Mouse (Mus musculus) layer of hippocampus, adult 9-10 months (tissue): ENCODE results near the gene Il1a.

ENCODE experiments used
- DNase-seq: peaks from one replicate; pipeline ENCODE4 v3.0.0; 2022; ENCODE audit warnings: low spot score

The Il1a gene

DNA sequence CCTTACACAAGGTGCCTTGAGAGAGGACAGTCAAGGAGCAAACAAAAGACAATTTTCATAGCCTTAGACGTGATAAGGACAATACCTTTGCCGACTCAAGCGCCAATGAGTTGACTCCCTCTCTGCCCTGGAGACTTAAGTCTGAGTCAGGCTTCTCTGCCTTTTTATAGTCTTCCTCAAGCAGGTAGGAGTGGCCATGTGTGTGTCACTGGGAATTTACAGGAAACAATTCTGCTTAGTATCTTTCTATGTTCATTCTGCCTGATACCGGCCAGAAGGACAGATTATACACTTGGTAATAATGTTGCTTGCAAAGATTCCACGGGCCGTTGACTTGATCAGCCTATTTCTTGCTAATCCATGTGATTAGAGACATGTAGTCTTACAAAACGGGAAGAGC, at the start of gene Il1a:
TSS of gene Il1a (minus strand) at position 137 of the 400 bp plus-strand sequence.
- no peak for DNase-seq

DNA sequence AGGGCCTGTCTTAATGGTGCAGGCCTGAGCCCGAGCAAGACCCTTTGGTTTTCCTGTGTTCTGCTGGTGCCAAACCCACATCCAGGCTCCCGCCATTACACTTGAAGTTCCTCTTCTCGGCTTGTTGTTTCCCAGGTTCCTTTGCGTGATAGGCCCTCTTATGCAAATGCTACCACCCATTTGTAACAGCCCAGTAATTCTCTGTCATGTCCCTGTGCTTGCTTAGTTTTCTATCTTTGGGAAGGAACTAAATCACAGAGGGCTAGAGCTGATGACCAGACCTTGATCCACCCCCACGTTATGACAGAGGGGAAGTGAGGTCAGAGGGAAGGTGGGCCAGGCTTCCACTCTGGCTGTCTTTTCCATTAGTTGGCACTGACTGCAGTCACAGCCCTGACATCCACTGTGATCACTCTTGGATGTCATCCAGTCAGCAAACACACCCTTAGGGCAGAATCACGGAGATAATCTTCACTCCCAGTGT, 28.4 kb upstream of the Il1a start:
- DNase-seq = no peak

DNA sequence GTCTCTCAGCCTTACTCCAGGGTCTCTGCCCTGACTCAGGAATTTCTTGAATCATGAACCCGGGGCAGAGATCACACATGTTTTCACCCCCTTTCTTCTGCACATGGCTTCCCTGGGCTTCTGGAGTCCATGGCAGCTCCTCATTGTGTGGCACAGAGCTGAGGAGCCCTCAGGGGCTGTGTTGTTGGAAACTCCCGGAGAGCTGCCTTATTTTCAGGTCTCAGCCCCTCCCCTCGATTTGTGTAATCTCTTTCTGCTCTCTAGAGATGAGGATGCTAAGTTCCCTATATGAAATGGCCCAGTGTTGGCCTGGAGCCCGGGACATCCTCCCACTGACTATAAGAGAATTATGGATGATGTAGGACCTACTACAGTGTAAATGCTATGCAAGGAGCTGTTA, 23.7 kb upstream of the Il1a start:
- no peak for DNase-seq

DNA sequence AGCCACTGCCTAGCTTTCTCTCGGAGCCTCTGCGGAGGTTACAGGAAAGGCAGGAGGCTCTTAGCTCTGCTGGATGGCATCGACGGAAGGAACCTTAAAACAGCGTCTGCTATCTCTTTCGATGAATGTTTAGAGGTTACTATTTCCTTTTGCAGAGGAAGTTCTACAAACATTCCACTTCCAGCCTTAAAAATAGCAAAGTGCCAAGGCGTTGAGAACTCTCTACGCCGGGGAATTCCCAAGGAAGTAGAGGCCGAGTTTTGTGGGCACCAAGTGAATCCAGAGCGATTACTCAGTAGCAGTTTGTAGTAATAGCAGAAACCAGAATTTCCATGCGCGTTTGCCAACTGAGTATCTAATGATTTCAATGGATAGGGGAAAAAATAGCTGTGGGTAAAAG, 20.8 kb upstream of the Il1a start:
- DNase-seq = no peak

DNA sequence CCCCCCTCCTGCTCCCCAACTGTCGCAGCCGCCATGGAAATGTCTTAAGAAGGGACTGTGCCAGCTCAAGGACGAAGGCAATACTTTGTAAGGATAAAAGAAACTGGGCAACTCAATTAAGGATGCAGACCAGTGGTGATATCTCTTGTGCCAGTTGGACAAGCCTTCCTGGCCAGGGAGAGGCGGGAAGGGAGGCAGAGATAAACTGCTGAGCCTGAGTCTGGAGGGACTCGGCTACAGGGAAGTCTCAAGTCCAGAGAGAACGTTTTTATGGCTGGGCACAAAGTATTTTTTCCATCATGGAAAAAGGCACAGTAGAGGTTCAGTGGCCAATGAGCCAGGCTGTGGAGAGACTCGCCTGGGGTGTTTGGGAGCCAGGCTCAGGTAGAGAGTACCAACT, 20.3 kb upstream of the Il1a start:
- no peak for DNase-seq

DNA sequence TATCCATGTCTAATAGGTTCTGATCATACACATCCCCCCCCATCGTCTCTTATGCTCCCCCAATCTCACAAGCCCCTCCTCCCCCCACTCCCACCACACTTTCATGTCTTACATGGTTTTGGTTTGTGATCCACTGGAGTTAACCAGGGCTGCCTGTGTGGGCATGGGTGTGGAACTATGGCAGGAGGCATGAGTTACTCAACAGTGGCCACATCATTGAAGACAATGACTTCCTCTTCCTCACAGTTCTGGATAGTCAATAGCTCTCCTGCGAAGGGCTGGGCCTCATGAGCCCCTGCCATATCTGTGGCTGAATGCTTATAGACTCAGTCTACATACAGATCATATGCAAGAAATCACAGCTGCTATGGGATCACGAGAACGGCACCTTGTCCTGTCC, 18.5 kb upstream of the Il1a start:
- no peak for DNase-seq

DNA sequence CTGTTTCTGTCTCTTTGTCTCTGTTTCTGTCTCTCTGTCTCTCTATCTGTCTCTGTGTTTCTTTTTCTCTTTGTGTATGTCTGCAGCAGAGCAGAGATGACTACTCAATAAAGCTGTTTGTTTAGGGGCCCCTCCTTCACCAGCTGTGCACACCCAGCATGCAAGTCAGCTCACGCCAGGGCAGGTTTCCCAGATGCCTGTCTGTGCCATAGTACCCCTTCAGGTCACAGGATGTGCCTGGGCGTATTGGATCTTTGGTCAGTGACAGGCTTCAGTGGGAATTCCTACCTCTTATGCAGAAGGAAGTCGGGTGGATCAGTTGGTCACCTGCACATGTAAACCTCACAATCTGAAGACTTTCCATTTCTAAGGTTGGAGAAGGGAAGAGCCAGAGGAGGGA, 14.4 kb upstream of the Il1a start:
- DNase-seq = no peak

DNA sequence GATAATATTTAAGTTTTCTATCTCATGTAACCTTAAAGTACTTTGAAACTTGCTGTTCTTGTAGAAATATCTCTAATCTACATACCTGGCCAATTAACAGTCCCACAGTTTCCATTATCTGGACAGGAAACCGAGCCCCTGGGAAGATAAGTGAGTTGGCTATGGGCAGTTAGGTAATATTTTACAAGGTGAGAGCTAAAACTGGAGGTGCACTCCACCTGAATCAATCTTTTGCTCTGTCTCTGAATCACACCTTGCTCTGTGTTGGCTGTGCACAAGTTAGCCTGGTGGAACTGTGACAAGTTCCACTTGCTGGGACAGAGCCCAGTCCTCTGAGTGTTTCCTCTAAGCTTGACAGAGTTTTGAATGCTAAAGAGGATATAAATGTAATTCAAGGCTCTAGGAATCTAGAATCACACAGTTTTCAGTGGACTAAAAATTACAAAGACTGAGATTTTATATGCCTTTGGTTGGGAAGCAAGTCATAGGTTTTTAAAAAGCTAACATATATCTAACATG, 12.4 kb upstream of the Il1a start:
- no peak for DNase-seq

DNA sequence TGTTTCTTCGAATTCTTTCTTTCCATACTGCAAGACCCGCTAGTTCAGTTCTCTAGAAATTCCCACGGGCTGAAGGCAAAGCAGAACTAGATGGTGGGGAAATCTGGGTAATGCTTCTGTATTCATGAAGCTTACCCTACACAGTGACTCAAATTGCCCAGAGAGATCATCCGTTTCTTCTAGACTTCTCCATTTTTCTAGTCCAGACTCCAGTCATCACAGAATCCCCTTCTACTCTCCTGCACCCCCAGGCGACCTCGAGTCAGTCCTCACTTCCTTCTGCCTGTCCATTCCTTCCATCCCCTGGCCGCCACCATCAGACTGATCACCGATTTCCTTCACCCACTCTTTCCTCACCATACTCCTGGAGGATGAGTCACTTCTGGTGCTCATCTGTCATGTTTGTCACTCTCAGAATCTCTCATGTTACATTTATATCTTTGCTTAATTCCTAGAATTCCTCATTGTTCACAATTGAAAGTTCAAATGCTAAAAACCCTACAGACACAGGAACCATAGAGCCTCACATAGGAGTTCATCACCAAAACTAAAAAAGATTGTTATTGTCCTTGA, 10.3 kb upstream of the Il1a start:
- DNase-seq = no peak

DNA sequence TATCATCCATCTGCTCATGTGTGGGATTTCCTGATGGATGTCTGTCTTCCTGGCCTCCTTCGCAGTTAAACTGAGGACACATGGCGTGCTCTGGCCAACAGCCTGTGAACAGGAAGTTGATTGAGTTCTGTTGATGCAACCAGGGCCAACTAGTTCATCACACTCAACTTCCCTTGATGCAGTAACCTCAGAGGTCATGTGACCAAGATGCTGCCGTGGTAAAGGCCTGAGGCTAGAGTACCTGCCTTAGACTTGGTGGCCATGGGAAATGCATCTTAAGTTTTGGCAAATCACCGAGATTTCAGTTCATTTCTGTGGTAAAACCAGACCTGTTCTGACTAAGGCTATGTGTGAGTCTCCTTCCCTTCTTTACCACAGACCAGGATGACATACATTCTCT, 6.1 kb upstream of the Il1a start:
- DNase-seq = no peak

DNA sequence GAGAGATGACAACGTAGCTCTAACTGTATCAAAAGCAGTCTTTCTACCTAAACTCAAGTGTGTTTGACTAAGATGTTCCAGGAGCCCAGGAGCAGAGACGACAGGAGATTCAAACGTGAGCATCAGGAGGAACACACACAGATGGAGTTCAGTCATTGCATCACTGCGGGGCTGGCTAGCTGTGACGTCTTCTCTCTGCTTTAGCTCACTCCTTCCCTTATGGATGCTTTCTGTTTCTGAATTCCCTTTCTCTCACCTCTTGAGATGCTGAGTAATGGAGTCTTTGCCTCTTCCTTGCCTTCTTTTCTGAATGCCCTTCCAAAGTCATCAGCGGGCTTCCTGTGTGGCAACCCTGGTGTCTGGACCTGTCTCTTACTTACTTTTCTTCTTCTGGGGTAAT, 5.1 kb upstream of the Il1a start:
- DNase-seq = no peak

DNA sequence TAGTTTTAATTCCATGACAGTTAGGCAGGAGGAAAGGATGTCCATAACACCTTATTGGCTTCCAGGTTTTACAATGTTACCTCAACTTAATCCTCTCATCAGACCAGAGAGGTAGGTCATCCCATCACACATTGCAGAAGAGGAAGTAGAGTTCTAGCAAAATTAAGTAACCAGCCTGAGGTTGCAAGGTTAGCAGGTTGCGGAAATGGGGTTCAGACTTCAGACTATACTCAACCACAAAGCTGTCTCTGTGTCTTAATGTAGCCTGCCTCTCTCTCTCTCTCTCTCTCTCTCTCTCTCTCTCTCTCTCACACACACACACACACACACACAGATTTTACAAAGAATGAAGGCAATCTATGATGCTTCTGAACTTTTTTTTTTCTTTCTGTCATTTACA, 4.2 kb upstream of the Il1a start:
- DNase-seq = no peak

DNA sequence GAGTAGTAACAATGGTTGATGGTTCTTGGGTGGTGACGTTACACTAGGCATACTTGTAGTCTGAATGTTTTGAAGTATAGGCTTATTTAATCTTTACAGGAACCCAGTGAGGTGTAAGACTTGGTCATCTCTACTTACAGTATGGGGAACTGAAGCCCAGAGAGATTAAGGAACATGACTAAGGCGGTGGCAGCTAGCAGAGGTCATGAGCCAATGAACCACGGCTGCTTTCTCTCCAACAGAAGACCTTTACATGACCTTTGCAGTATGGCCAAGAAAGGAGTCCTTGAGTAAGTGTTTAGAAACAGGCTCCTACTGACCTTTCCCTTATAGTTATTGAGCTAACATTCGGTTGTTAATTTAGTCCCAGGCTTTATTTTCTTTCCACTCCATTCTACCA, 3.8 kb downstream of the Il1a start:
- no peak for DNase-seq

DNA sequence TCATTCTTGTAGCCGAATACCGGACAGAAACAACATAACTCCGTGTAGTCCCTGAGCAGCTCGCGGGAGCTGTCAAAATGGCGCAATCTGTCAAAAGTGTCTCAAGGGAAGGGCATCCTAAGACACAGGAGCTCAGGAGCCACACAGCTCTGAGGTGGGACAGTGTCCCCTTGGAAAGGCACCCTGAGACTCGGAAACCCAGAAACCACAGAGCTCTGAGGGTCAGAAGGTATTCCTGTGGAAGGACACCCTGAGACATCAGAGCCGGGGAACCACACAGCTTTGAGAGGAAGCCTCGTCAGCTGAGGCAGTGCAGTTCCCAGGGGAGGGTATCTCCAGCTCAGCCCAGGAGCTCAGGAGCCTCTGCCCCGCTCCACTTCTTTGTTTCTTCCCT, 12.2 kb downstream of the Il1a start:
- no peak for DNase-seq

DNA sequence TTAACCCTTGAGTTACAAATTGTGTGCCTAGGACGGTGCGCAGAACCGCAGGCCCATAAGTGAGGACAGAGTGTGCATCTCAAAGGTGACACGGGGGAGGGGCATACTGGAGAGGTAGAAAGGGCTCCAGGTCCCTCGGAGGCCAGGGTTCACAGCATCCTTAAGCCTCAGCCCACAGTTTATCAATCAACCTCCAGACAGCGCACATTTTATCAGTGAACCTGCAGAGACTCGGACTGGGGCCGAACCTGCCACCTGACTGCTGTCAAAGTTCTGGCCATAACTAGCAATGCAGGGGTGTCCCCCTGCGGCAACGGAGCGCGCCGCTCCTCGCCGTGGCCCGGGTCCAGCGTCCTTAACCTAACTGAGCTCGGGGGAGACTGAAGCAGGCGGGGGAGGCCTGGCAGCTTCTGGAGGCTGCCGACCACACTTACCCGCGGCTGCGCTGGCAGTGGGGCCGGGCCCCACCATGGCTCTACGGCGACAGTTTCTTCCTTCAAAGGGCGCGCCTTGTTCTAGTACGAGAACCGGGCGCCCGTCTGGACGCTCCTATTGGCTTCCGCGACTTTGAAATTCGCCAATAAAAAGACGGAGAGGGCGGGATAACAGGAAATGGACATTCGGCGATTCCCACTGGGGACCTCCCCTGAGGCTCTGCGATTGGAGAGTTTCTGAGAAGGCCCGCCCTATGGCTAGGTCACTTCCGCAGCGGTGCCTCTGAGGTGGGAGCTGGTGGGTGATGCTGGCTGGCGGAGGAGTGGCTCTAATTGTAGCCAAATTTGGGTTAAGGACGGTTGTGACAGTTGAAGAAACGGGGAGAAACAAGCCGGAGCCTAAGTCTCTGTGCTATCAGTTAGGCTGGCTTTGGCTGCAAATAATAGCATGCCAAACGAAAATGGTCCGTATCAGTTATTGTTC, 12.8 kb downstream of the Il1a start, which contains the start of gene Ckap2l:
TSS of gene Ckap2l (minus strand) at position 542 of the 918 bp plus-strand sequence.
- DNase-seq = peak; percentile 96

DNA sequence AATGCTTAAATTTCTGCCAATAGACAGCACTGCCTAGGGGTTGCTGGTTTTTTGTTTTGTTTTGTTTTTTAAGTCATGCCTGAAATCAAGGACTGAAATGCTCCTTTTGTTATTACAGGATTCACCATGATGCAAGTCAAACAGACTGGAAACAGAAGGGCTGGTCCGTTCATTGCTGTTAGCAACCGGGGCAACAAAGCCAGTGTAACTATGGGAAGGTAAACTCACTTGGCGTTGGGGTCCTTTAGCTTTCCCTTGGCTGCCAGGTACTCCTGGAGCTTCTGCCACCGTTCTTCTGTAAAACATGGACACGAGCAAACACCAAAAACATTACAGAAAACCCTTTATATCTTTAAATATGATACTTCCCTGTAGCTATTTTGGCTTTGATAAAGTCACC, 13.7 kb downstream of the Il1a start:
- no peak for DNase-seq

DNA sequence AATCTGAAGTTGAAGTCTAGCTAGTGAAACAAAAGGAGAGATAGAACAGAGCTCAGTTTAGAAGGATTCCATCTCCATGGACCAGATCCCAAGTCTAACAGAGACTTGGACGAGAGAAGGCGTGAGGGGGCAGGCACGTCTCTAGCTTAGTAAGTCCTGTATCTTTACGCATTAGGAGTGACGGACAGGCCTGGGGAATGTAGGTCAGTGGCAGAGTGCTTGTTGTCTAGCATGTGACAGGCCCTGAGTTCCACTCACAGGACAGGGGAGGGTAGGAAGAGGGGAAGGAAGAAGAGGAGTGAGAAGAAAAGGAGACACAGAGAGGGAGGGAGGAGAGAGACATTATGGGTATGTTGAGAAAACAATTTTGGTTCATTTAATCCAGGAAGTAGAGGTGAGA, 14.7 kb downstream of the Il1a start:
- DNase-seq = no peak

DNA sequence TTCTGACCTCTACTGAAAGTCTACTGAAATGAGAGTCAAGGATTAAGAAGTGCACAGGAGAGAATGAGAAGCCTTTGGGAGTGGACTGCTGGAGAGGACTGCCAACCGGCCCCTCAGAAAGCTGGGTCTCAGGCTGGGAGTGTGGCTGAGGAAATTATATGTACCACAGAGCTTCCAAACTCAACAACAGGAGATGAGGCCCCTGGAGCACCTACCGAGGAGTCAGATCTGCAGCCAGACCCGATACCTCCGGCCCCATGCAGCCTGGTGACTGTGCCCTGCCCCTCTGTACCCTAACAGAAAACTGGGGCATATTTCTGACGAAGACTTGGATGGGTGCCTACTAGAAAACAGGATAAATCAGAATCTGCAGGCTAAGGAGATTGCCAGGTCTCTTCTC, 35.9 kb downstream of the Il1a start:
- no peak for DNase-seq

DNA sequence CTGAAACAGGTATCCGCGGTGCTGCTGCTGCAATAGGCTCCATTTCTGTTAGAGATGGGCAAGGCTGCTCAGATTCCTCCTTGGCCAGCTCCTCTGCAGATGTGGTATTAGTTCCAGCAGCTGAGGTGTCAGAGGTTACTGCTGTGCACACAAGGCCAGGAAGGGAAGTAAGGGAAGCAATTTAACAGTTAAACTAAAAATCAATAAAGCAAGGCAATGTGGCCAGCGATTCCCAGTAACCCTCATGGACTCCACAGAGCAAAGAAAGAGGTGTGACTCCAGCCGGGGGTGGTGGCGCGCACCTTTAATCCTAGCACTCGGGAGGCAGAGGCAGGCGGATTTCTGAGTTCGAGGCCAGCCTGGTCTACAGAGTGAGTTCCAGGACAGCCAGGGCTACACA, 39.2 kb downstream of the Il1a start:
- no peak for DNase-seq

DNA sequence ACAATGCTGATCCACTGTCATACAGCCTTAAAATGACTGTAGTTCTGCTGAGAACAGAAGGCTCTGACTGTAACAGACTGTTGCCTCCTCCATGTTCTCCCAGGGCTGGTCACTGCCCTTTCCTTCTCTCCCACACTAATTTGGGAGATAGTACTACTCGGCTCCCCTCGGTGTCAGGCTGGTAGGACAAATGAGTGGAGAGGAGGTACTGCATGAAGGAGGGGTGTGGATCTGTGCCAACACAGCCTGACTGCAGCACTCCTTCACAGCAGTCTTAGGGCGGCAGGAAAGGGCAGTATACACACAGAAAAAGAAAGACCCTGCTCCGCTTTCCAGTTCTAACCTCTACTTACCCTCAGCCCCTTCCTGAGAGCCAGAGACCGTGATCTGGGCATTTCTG, 39.8 kb downstream of the Il1a start:
- no peak for DNase-seq

DNA sequence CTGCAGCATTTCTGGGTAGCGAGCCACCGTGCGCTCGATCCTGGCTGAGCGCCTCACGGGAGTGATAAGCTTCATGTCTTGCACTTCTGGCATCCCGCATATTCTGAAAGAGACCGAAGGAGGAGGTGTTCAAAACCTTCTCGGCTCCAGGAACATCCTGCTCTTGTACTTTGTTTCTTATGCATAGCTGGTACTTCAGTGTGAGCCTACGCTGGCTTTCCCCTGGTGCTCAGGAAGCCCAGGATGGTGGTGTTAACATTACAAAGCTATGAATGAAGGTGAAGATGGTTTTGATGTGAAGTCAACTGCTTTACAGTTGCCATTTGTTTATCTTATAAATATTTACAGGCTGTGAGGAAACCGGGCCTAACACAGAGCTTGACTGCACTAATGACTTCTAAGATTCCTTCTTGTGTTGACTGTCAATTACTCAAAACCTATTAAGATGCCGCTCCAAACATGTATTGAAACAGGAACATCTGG, 40.6 kb downstream of the Il1a start:
- no peak for DNase-seq

DNA sequence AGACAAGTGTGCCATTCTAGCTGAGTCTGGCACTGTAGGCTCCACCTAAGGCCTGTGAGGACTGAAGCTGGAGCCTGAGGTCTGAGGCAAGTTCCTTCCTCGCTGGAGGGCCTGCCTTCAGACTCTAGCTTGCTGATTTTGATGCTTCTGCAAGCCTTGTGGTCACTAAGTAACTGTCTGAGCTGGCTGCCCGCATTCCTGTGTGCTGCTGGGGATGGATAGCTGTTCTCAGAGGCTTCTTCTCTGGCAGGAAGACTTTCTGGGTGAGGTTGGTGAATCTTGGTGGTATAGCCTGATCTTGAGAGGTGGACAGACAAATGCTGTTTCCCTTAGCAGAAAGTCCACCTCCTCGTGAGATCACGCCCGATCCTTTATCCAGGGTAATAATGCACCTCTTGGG, 42.0 kb downstream of the Il1a start:
- DNase-seq = no peak

DNA sequence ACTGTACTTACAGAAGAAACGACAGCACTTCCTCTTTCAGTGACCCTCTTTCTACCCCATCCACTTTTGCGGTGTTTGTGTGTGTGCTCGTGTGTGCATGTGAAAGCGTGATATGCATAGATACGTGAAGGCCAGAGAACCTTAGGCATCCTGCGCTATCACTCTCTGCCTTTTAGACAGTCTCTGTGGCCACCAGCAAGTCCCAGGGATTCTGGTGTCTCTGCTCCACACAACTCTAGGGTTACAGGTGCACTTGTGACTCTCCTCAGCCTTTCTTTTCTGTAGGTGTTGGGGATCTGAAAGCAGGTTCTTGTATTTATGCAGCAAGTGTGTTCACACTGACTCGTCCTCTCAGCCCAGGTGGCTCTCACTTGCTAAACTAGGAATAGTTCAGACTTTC, 44.5 kb downstream of the Il1a start:
- no peak for DNase-seq
